Mouse (Mus musculus) midbrain, embryonic 15.5 days (tissue): Measurements from ENCODE around the gene Cdc14a. TPM values are rescaled to one million over a fixed set of nuclear protein-coding genes. Genes with fewer than 3 reads are reported as not detected.
A peak's percentile ranks its signal among the peaks of the same experiment; 100 is the strongest.

Experiments
- ATAC-seq: fragments of 200-750 bp; cut with Nextera tagmentation; replicated peaks from 2 replicates; pipeline ENCODE4 v1.8.0; 2017; ENCODE audit warnings: moderate TSS enrichment
- H3K27ac ChIP-seq: fragments of 300-500 bp; sonication (generic); 2 replicates; pipeline ENCODE4 v1.5.1; 2015; ENCODE audit warnings: mild to moderate bottlenecking, inconsistent platforms
- H3K27me3 ChIP-seq: fragments of 300-500 bp; sonication (generic); replicated peaks from 2 replicates; pipeline ENCODE4 v1.6.1; 2015; ENCODE audit warnings: inconsistent platforms
- H3K36me3 ChIP-seq: fragments of 300-500 bp; sonication (generic); replicated peaks from 2 replicates; pipeline ENCODE4 v1.6.1; 2015; ENCODE audit warnings: inconsistent platforms
- H3K4me1 ChIP-seq: fragments of 300-500 bp; sonication (generic); 2 replicates; pipeline ENCODE4 v1.6.1; 2015; ENCODE audit warnings: inconsistent platforms
- H3K4me2 ChIP-seq: fragments of 300-500 bp; sonication (generic); 2 replicates; pipeline ENCODE4 v1.6.1; 2015; ENCODE audit warnings: inconsistent platforms, mild to moderate bottlenecking, moderate library complexity
- H3K4me3 ChIP-seq: fragments of 300-500 bp; sonication (generic); 2 replicates; pipeline ENCODE4 v1.5.1; 2015; ENCODE audit warnings: mild to moderate bottlenecking, inconsistent platforms
- H3K9ac ChIP-seq: fragments of 300-500 bp; sonication (generic); 2 replicates; pipeline ENCODE4 v1.6.1; 2015; ENCODE audit warnings: mild to moderate bottlenecking, inconsistent platforms
- H3K9me3 ChIP-seq: fragments of 300-500 bp; sonication (generic); 2 replicates; pipeline ENCODE4 v1.6.1; 2016; ENCODE audit warnings: inconsistent platforms
- WGBS: fragments of 180-500 bp; shearing (Covaris S2); methylation state at CpG from one replicate; pipeline ENCODE4 v1.1.7; 2015; ENCODE audit warnings: mixed read lengths; 5-methylcytosine and 5-hydroxymethylcytosine counted together
- polyA plus RNA-seq: library from polyadenylated mRNA; unstranded; fragments of >200 nt; fragmentation: Nextera tagmentation; extraction: Ambion mirVana; gene quantifications from 2 replicates; pipeline ENCODE4 v1.2.1, GENCODE M21; 2015

The Cdc14a gene
- polyA plus RNA-seq, 1 experiment from 2014 or later, result 3.3 TPM

- H3K36me3 ChIP-seq, result no peaks in the 10 kb centered on the region
- WGBS, result 78% methylated on average over 8 of the region's 8 CpGs
- H3K4me3 ChIP-seq, result no peak overlapping the region
- no peaks in the 10 kb centered on the region for H3K27me3 ChIP-seq
- ATAC-seq, result no peak
- no peak overlapping the region for H3K9ac ChIP-seq
- no peak overlapping the region for H3K27ac ChIP-seq
- H3K4me2 ChIP-seq, result no peak overlapping the region
- H3K9me3 ChIP-seq, result no peaks in the 10 kb centered on the region
- peaks cover 2% of the 10 kb centered on the region; the same call in 1 of the 2 replicates for H3K4me1 ChIP-seq
Measured at GRCm38 (mm10) chr3:116409486-116409885, 14.3 kb downstream of the Cdc14a start.

- Histone ChIP-seq H3K9ac (no peak overlapping the region), H3K9me3 (no peaks in the 10 kb centered on the region), H3K4me2 (no peak overlapping the region), H3K36me3 (no peaks in the 10 kb centered on the region), H3K4me3 (no peak overlapping the region), H3K27ac (no peak overlapping the region), H3K4me1 (peaks cover 2% of the 10 kb centered on the region; the same call in 1 of the 2 replicates), H3K27me3 (no peaks in the 10 kb centered on the region)
- ATAC-seq, result no peak
- WGBS, result 90% methylated on average over 10 of the region's 10 CpGs
Measured at GRCm38 (mm10) chr3:116408856-116409255, 15.0 kb downstream of the Cdc14a start.

GRCm38 (mm10) chr3:116405516-116405915, 18.3 kb downstream of the Cdc14a start:
- no peak for ATAC-seq
- WGBS, result 79% methylated on average over 9 of the region's 9 CpGs
- H3K9me3 ChIP-seq, result no peaks in the 10 kb centered on the region

GRCm38 (mm10) chr3:116401436-116401835, 22.4 kb downstream of the Cdc14a start:
- Histone ChIP-seq H3K4me3 (no peak overlapping the region), H3K4me2 (no peak overlapping the region), H3K36me3 (no peaks in the 10 kb centered on the region), H3K9ac (no peak overlapping the region), H3K27ac (no peak overlapping the region), H3K27me3 (no peaks in the 10 kb centered on the region), H3K4me1 (peaks cover 18% of the 10 kb centered on the region), H3K9me3 (no peaks in the 10 kb centered on the region)
- WGBS, result 84% methylated on average over 11 of the region's 11 CpGs
- ATAC-seq, result no peak

More at GRCm38 (mm10) chr3:116405516-116405915, 18.3 kb downstream of the Cdc14a start:
- no peak overlapping the region for H3K4me3 ChIP-seq
- peaks cover 4% of the 10 kb centered on the region; the same call in 1 of the 2 replicates for H3K4me1 ChIP-seq
- H3K27ac ChIP-seq, result no peak overlapping the region
- no peaks in the 10 kb centered on the region for H3K36me3 ChIP-seq
- H3K4me2 ChIP-seq, result no peak overlapping the region
- no peaks in the 10 kb centered on the region for H3K27me3 ChIP-seq
- no peak overlapping the region for H3K9ac ChIP-seq

GRCm38 (mm10) chr3:116399349-116400090, 24.3 kb downstream of the Cdc14a start:
- Histone ChIP-seq H3K4me2 (peak overlapping the region; percentile 32), H3K9ac (no peak overlapping the region), H3K36me3 (no peaks in the 10 kb centered on the region), H3K4me3 (peak overlapping the region; percentile 15), H3K9me3 (no peaks in the 10 kb centered on the region), H3K4me1 (peaks cover 18% of the 10 kb centered on the region), H3K27ac (peak overlapping the region; percentile 21; the same call in 1 of the 2 replicates), H3K27me3 (no peaks in the 10 kb centered on the region)
- 54% methylated on average over 22 of the region's 22 CpGs for WGBS
- ATAC-seq, result peak; percentile 66

- Histone ChIP-seq H3K27me3 (no peaks in the 10 kb centered on the region), H3K9ac (no peak overlapping the region), H3K4me3 (no peak overlapping the region), H3K4me2 (no peak overlapping the region), H3K36me3 (no peaks in the 10 kb centered on the region), H3K27ac (no peak overlapping the region), H3K4me1 (peaks cover 18% of the 10 kb centered on the region), H3K9me3 (no peaks in the 10 kb centered on the region)
- ATAC-seq, result no peak
- 87% methylated on average over 10 of the region's 10 CpGs for WGBS
Measured at GRCm38 (mm10) chr3:116398543-116398942, 25.3 kb downstream of the Cdc14a start.

- Histone ChIP-seq H3K27me3 (no peaks in the 10 kb centered on the region), H3K4me1 (peaks cover 18% of the 10 kb centered on the region), H3K4me2 (no peak overlapping the region), H3K4me3 (no peak overlapping the region), H3K9ac (no peak overlapping the region), H3K36me3 (no peaks in the 10 kb centered on the region), H3K27ac (no peak overlapping the region), H3K9me3 (no peaks in the 10 kb centered on the region)
- ATAC-seq, result no peak
- WGBS, result 56% methylated on average over 7 of the region's 7 CpGs
Measured at GRCm38 (mm10) chr3:116397976-116398375, 25.9 kb downstream of the Cdc14a start.

- Histone ChIP-seq H3K9ac (no peak overlapping the region), H3K4me1 (peaks cover 18% of the 10 kb centered on the region), H3K9me3 (no peaks in the 10 kb centered on the region), H3K27me3 (no peaks in the 10 kb centered on the region), H3K4me2 (no peak overlapping the region), H3K27ac (no peak overlapping the region), H3K4me3 (no peak overlapping the region), H3K36me3 (no peaks in the 10 kb centered on the region)
- WGBS, result 83% methylated on average over 6 of the region's 6 CpGs
- ATAC-seq, result no peak
Measured at GRCm38 (mm10) chr3:116397341-116397740, 26.5 kb downstream of the Cdc14a start.

- Histone ChIP-seq H3K9me3 (no peaks in the 10 kb centered on the region), H3K27me3 (no peaks in the 10 kb centered on the region), H3K27ac (no peak overlapping the region), H3K4me1 (peaks cover 18% of the 10 kb centered on the region), H3K36me3 (no peaks in the 10 kb centered on the region), H3K9ac (no peak overlapping the region), H3K4me2 (no peak overlapping the region), H3K4me3 (no peak overlapping the region)
- ATAC-seq, result no peak
- WGBS, result 86% methylated on average over 3 of the region's 3 CpGs
Measured at GRCm38 (mm10) chr3:116396571-116396970, 27.3 kb downstream of the Cdc14a start.

GRCm38 (mm10) chr3:116394885-116395390, 28.9 kb downstream of the Cdc14a start:
- H3K27ac ChIP-seq, result no peak overlapping the region
- H3K9me3 ChIP-seq, result no peaks in the 10 kb centered on the region
- no peak overlapping the region for H3K4me3 ChIP-seq
- H3K27me3 ChIP-seq, result no peaks in the 10 kb centered on the region
- 87% methylated on average over 5 of the region's 5 CpGs for WGBS
- no peak for ATAC-seq
- peaks cover 13% of the 10 kb centered on the region for H3K4me1 ChIP-seq
- no peak overlapping the region for H3K9ac ChIP-seq
- no peak overlapping the region for H3K4me2 ChIP-seq
- no peaks in the 10 kb centered on the region for H3K36me3 ChIP-seq

GRCm38 (mm10) chr3:116391399-116391798, 32.4 kb downstream of the Cdc14a start:
- Histone ChIP-seq H3K27ac (no peak overlapping the region), H3K4me3 (no peak overlapping the region), H3K4me2 (no peak overlapping the region), H3K27me3 (no peaks in the 10 kb centered on the region), H3K9me3 (no peaks in the 10 kb centered on the region), H3K4me1 (no peaks in the 10 kb centered on the region), H3K9ac (no peak overlapping the region), H3K36me3 (no peaks in the 10 kb centered on the region)
- WGBS, result 86% methylated on average over 10 of the region's 10 CpGs
- ATAC-seq, result no peak

- no peaks in the 10 kb centered on the region for H3K36me3 ChIP-seq
- no peaks in the 10 kb centered on the region for H3K27me3 ChIP-seq
- H3K4me3 ChIP-seq, result no peak overlapping the region
- H3K9ac ChIP-seq, result no peak overlapping the region
- no peak for ATAC-seq
- no peak overlapping the region for H3K4me2 ChIP-seq
- WGBS, result 93% methylated on average over 14 of the region's 14 CpGs
- no peak overlapping the region for H3K27ac ChIP-seq
- H3K9me3 ChIP-seq, result no peaks in the 10 kb centered on the region
- H3K4me1 ChIP-seq, result no peaks in the 10 kb centered on the region
Measured at GRCm38 (mm10) chr3:116389500-116390470, 34.0 kb downstream of the Cdc14a start.
